Mouse (Mus musculus) limb, embryonic 14.5 days (tissue): ENCODE measurements around the gene Far1. TPM values are rescaled to one million over a fixed set of nuclear protein-coding genes. Genes with fewer than 3 reads are reported as not detected.
A peak's percentile ranks its signal among the peaks of the same experiment; 100 is the strongest.

Experiments used
- ATAC-seq: fragments of 200-750 bp; cut with Nextera tagmentation; 2 replicates; pipeline ENCODE4 v1.8.0; 2017; ENCODE audit warnings: low read depth, moderate number of reproducible peaks, moderate TSS enrichment; ENCODE audit not compliant: low FRiP score
- DNase-seq: peaks from one replicate; pipeline ENCODE4 v3.0.0-alpha.2; 2015; ENCODE audit warnings: low spot score
- H3K27ac ChIP-seq: fragments of 300-500 bp; sonication (generic); replicated peaks from 2 replicates; pipeline ENCODE4 v1.5.1; 2014; ENCODE audit warnings: low read depth, mild to moderate bottlenecking, low read length, moderate library complexity, mixed read lengths
- H3K27me3 ChIP-seq: fragments of 300-500 bp; sonication (generic); 2 replicates; pipeline ENCODE4 v1.6.1; 2014; ENCODE audit warnings: low read length, mixed read lengths; ENCODE audit not compliant: control insufficient read depth, insufficient read depth
- H3K36me3 ChIP-seq: fragments of 300-500 bp; sonication (generic); 2 replicates; pipeline ENCODE4 v1.6.1; 2014; ENCODE audit warnings: mild to moderate bottlenecking, low read length, moderate library complexity, mixed read lengths; ENCODE audit not compliant: control insufficient read depth, insufficient read depth
- H3K4me1 ChIP-seq: fragments of 300-500 bp; sonication (generic); 2 replicates; pipeline ENCODE4 v1.6.1; 2014; ENCODE audit warnings: antibody characterized with exemption, low read length, mixed read lengths; ENCODE audit not compliant: control insufficient read depth, insufficient read depth
- H3K4me2 ChIP-seq: fragments of 300-500 bp; sonication (generic); replicated peaks from 2 replicates; pipeline ENCODE4 v1.6.1; 2014; ENCODE audit warnings: low read depth, mild to moderate bottlenecking, low read length, moderate library complexity; ENCODE audit not compliant: severe bottlenecking
- H3K4me3 ChIP-seq: fragments of 300-500 bp; sonication (generic); replicated peaks from 2 replicates; pipeline ENCODE4 v1.5.1; 2014; ENCODE audit warnings: low read length
- H3K9ac ChIP-seq: fragments of 300-500 bp; sonication (generic); 2 replicates; pipeline ENCODE4 v1.6.1; 2014; ENCODE audit warnings: mild to moderate bottlenecking, low read depth, low read length, moderate library complexity; ENCODE audit not compliant: severe bottlenecking
- H3K9me3 ChIP-seq: fragments of 300-500 bp; sonication (generic); 2 replicates; pipeline ENCODE4 v1.6.1; 2016; ENCODE audit warnings: low read length; ENCODE audit not compliant: control insufficient read depth
- POLR2A ChIP-seq: fragments of 200-500 bp; IDR thresholded peaks from 2 replicates; pipeline ENCODE4 v1.8.0; 2012; ENCODE audit warnings: inconsistent platforms, mild to moderate bottlenecking, moderate library complexity, borderline replicate concordance; ENCODE audit not compliant: insufficient read depth, insufficient read length; ENCODE audit errors: extremely low read depth
- WGBS: fragments of 180-500 bp; shearing (Covaris S2); extraction: QIAGEN DNeasy Blood & Tissue Kit; methylation state at CpG from one replicate; pipeline ENCODE4 v1.1.7; 2014; 5-methylcytosine and 5-hydroxymethylcytosine counted together
- polyA plus RNA-seq, 2 experiments: library from polyadenylated mRNA; depleted of rRNA in 1 of 2; stranded (reverse) in 1 of 2; unstranded in 1 of 2; fragments of >200 nt; fragmentation: Nextera tagmentation in 1 of 2; extraction: Ambion mirVana in 1 of 2; gene quantifications; 2 replicates each; pipeline versions ENCODE4 v1.2.1 to v1.2.3; 2012 to 2014

Gene Far1
- polyA plus RNA-seq, 2 experiments, result 61.9 to 75.5 TPM

- TF ChIP-seq POLR2A, result no peak
- peaks cover 5% of the 10 kb centered on the region; the same call in 1 of the 2 replicates for H3K4me1 ChIP-seq
- DNase-seq (no peak), ATAC-seq (no peak)
- H3K9me3 ChIP-seq, result no peaks in the 10 kb centered on the region
- H3K27ac ChIP-seq, result no peak overlapping the region
- no peak overlapping the region for H3K4me2 ChIP-seq
- H3K27me3 ChIP-seq, result no peaks in the 10 kb centered on the region
- 47% methylated on average over 3 of the region's 3 CpGs for WGBS
- no peak overlapping the region for H3K4me3 ChIP-seq
- no peaks in the 10 kb centered on the region for H3K36me3 ChIP-seq
- no peak overlapping the region for H3K9ac ChIP-seq
These were observed 5.8 kb upstream of the Far1 start for GRCm38 (mm10) chr7:113507846-113508245.

GRCm38 (mm10) chr7:113511396-113511795 is 2.2 kb upstream of the Far1 start:
- H3K9me3 ChIP-seq, result no peaks in the 10 kb centered on the region
- TF ChIP-seq POLR2A, result no peak
- 71% methylated on average over 3 of the region's 3 CpGs for WGBS
- no peaks in the 10 kb centered on the region for H3K27me3 ChIP-seq
- H3K4me3 ChIP-seq, result no peak overlapping the region
- DNase-seq (no peak), ATAC-seq (no peak)
- H3K4me2 ChIP-seq, result no peak overlapping the region
- H3K9ac ChIP-seq, result no peak overlapping the region
- no peak overlapping the region for H3K27ac ChIP-seq
- H3K36me3 ChIP-seq, result no peaks in the 10 kb centered on the region
- H3K4me1 ChIP-seq, result peaks cover 10% of the 10 kb centered on the region

- DNase-seq, result no peak
- TF ChIP-seq POLR2A, result no peak
- no peaks in the 10 kb centered on the region for H3K27me3 ChIP-seq
- H3K4me1 ChIP-seq, result peaks cover 10% of the 10 kb centered on the region
- no peaks in the 10 kb centered on the region for H3K9me3 ChIP-seq
- H3K36me3 ChIP-seq, result no peaks in the 10 kb centered on the region
- H3K9ac ChIP-seq, result peak overlapping the region; percentile 69
- peak overlapping the region; percentile 96 for H3K4me3 ChIP-seq
- no peak for ATAC-seq
- peak overlapping the region; percentile 67 for H3K27ac ChIP-seq
- peak overlapping the region; percentile 87 for H3K4me2 ChIP-seq
- WGBS, result 16% methylated on average over 20 of the region's 20 CpGs
These were observed 928 bp upstream of the Far1 start for GRCm38 (mm10) chr7:113512527-113513285.

GRCm38 (mm10) chr7:113513963-113514649 is 472 bp downstream of the Far1 start:
- peak overlapping the region; percentile 96 for H3K4me3 ChIP-seq
- no peak for TF ChIP-seq POLR2A
- peak overlapping the region; percentile 85 for H3K27ac ChIP-seq
- no peaks in the 10 kb centered on the region for H3K27me3 ChIP-seq
- H3K9ac ChIP-seq, result peak overlapping the region; percentile 91
- H3K4me2 ChIP-seq, result peak overlapping the region; percentile 68
- H3K9me3 ChIP-seq, result no peaks in the 10 kb centered on the region
- no peak for DNase-seq
- H3K4me1 ChIP-seq, result peaks cover 10% of the 10 kb centered on the region
- H3K36me3 ChIP-seq, result no peaks in the 10 kb centered on the region
- under 1% methylated on average over 33 of the region's 45 CpGs for WGBS
- peak; percentile 70 for ATAC-seq

GRCm38 (mm10) chr7:113515831-113516230 is 2.2 kb downstream of the Far1 start:
- ATAC-seq (no peak), DNase-seq (no peak)
- Histone ChIP-seq H3K9me3 (no peaks in the 10 kb centered on the region), H3K4me3 (no peak overlapping the region), H3K4me2 (no peak overlapping the region), H3K27ac (no peak overlapping the region), H3K9ac (no peak overlapping the region), H3K27me3 (no peaks in the 10 kb centered on the region), H3K4me1 (peaks cover 10% of the 10 kb centered on the region), H3K36me3 (no peaks in the 10 kb centered on the region)
- 87% methylated on average over 4 of the region's 4 CpGs for WGBS
- no peak for TF ChIP-seq POLR2A
